Mouse (Mus musculus) kidney, embryonic 16.5 days (tissue): ENCODE measurements around the gene Thrb. TPM values are rescaled to one million over a fixed set of nuclear protein-coding genes. Genes with fewer than 3 reads are reported as not detected.

ENCODE experiments used
- ATAC-seq: fragments of 200-750 bp; cut with Nextera tagmentation; 2 replicates; pipeline ENCODE4 v1.8.0; 2017; ENCODE audit warnings: moderate TSS enrichment; ENCODE audit not compliant: low FRiP score, low TSS enrichment
- H3K27ac ChIP-seq: fragments of 300-500 bp; sonication (generic); 2 replicates; pipeline ENCODE4 v1.5.1; 2014; ENCODE audit warnings: low read length
- H3K27me3 ChIP-seq: fragments of 300-500 bp; sonication (generic); 2 replicates; pipeline ENCODE4 v1.6.1; 2014; ENCODE audit warnings: low read length, control low read depth, mixed read lengths; ENCODE audit not compliant: insufficient read depth
- H3K36me3 ChIP-seq: fragments of 300-500 bp; sonication (generic); 2 replicates; pipeline ENCODE4 v1.6.1; 2014; ENCODE audit warnings: low read length, control low read depth, mixed read lengths; ENCODE audit not compliant: insufficient read depth
- H3K4me1 ChIP-seq: fragments of 300-500 bp; sonication (generic); 2 replicates; pipeline ENCODE4 v1.6.1; 2014; ENCODE audit warnings: low read length, control low read depth, mixed read lengths; ENCODE audit not compliant: insufficient read depth
- H3K4me2 ChIP-seq: fragments of 300-500 bp; sonication (generic); replicated peaks from 2 replicates; pipeline ENCODE4 v1.6.1; 2014; ENCODE audit warnings: low read depth, low read length
- H3K4me3 ChIP-seq: fragments of 300-500 bp; sonication (generic); 2 replicates; pipeline ENCODE4 v1.5.1; 2014; ENCODE audit warnings: mild to moderate bottlenecking, low read length
- H3K9ac ChIP-seq: fragments of 300-500 bp; sonication (generic); replicated peaks from 2 replicates; pipeline ENCODE4 v1.6.1; 2014; ENCODE audit warnings: low read length
- H3K9me3 ChIP-seq: fragments of 300-500 bp; sonication (generic); 2 replicates; pipeline ENCODE4 v1.6.1; 2016; ENCODE audit warnings: low read length, control low read depth
- WGBS: fragments of 180-500 bp; shearing (Covaris S2); extraction: QIAGEN DNeasy Blood & Tissue Kit; methylation state at CpG from one replicate; pipeline ENCODE4 v1.1.7; 2014; 5-methylcytosine and 5-hydroxymethylcytosine counted together
- polyA plus RNA-seq: library from polyadenylated mRNA; unstranded; fragments of >200 nt; fragmentation: Nextera tagmentation; extraction: Ambion mirVana; gene quantifications from 2 replicates; pipeline ENCODE4 v1.2.1, GENCODE M21; 2015

The Thrb gene
- polyA plus RNA-seq, 1 experiment from 2014 or later: 2.1 TPM

DNA sequence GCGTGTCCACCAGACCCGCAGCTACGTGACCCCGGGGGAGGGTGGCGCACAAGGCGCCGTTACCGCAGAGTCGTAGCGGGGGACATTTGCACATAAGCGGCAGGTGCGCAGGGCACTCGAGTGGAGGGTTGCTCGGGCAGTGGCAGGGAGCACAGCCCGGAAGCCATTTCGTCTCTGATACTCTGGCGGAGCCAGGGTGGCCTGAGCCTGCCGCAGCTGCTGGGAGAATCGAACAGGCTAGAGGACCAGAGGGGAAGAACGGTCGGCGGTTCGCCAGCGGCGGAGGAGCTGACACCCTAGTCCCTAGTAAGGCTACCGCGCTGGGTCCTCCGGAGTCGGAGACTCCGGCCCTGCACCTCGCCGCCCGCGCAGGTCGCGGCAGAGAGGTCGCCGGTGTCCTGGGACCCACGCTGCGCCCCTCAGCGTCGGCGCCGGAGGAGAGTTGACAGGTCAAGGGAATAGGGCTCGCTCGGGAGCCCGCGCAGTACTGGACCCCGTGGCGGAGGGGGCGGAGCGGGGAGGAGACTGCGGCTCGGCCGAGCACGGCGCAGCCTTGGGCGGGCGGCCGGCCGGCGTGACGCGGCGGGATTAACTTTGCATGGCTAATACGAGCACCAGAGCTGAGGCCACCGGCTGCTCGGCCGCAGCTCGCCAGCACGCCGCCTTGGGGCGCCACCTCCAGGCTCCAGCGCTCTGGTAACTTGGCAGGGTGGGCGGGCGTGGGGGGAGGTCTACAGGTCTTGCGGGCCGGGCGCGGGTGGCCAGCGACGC, 453 bp downstream of the Thrb start:
- Histone ChIP-seq H3K4me2 (peak overlapping the region; percentile 85), H3K9me3 (no peaks in the 10 kb centered on the region), H3K27me3 (peaks cover 18% of the 10 kb centered on the region), H3K36me3 (no peaks in the 10 kb centered on the region), H3K4me3 (peak overlapping the region; percentile 69), H3K9ac (peak overlapping the region; percentile 59), H3K27ac (no peak overlapping the region), H3K4me1 (peaks cover 8% of the 10 kb centered on the region)
- under 1% methylated on average over 75 of the region's 82 CpGs for WGBS
- ATAC-seq: peak; percentile 98

DNA sequence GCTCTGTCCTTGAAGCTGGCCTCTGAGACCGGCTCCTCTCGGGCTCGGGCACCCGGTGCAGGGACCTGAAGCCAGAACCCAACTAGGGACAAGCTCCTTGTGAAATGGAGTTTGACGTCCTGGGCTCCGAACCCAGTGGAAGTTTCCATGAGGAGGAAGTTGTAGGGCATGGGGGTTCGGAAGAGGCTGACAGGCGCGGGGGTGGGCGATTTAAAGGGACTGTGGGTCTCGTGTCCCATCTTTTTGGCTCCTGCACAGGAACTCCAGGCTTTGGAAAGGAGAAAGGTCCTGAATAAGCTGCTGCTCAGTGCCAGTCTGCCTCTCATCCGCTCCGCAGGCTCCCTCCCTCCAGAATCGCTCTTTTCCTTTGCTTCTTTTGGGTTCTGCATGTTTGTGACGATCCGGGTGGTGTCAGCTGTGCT, 1.1 kb downstream of the Thrb start:
- peak; percentile 20 for ATAC-seq
- Histone ChIP-seq H3K27me3 (peaks cover 18% of the 10 kb centered on the region), H3K9me3 (no peaks in the 10 kb centered on the region), H3K9ac (peak overlapping the region; percentile 59), H3K36me3 (no peaks in the 10 kb centered on the region), H3K4me1 (peaks cover 8% of the 10 kb centered on the region), H3K4me3 (peak overlapping the region; percentile 69), H3K4me2 (peak overlapping the region; percentile 85), H3K27ac (no peak overlapping the region)
- WGBS: 0% methylated on average over 16 of the region's 16 CpGs

DNA sequence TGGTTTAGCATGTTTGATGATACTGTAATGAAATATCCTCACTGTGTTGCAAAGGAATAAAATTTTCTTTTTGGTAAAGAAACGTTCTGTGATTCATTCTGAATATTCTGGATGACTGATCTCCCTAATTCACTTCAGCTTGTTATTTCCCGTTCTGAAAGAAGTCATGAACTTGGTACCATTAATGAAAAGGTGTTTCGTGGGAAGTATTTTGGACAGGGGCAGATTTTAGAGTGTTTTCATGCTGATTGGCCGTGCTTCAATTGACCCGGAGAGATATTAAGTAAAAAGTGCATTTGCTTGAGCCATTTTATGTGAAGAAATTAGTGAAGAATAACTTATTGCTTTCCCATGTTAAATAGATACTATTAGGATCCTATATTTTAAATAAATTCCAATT, 2.0 kb downstream of the Thrb start:
- no peak for ATAC-seq
- H3K36me3 ChIP-seq: no peaks in the 10 kb centered on the region
- no peak overlapping the region for H3K4me3 ChIP-seq
- no peak overlapping the region for H3K4me2 ChIP-seq
- peaks cover 18% of the 10 kb centered on the region for H3K27me3 ChIP-seq
- 34% methylated on average over 5 of the region's 5 CpGs for WGBS
- no peak overlapping the region for H3K9ac ChIP-seq
- H3K27ac ChIP-seq: no peak overlapping the region
- no peaks in the 10 kb centered on the region for H3K9me3 ChIP-seq
- H3K4me1 ChIP-seq: peaks cover 8% of the 10 kb centered on the region

DNA sequence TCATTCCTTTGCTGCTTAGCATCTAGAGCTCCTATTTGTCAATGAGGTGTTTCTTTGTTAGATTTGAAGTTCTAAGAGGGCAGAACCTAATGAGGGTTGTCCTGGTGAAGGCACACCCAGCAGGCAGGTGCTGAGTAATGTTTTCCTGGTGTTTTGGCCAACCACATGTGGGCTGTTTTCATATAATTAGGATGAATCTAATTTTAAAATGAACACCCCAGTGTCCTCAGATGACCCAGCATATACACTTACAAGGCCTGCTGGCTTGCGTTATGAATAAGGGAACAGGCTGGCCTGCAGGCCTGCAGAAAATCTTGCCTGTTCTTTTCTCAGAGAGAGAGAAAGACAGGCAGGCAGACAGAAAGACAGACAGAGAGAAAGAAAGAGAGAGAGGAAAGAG, 14.3 kb downstream of the Thrb start:
- no peak overlapping the region for H3K27ac ChIP-seq
- H3K4me1 ChIP-seq: no peaks in the 10 kb centered on the region
- no peaks in the 10 kb centered on the region for H3K36me3 ChIP-seq
- no peak overlapping the region for H3K9ac ChIP-seq
- H3K9me3 ChIP-seq: no peaks in the 10 kb centered on the region
- H3K4me2 ChIP-seq: no peak overlapping the region
- H3K4me3 ChIP-seq: no peak overlapping the region
- H3K27me3 ChIP-seq: no peaks in the 10 kb centered on the region
- 93% methylated on average over 1 of the region's 1 CpGs for WGBS
- no peak for ATAC-seq

DNA sequence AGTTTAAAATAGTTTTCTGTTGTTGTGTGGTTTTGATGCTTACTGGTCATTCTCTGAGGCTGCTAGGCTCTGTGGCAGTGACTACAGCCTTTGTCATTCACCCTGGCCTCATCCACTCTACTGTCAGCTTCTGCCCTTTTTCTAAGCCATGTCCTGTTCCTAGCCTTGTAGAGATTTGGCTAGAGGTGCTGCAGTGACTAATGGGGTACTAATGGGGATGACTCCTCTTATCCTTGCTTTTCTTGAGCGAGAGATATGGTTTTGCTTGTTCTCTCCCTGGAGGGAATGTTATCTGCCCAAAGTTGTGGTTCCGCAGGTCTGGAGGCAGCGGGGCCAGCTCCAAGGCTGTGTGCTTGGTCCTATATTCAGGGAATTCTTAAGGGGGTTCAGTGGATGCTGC, 15.2 kb downstream of the Thrb start:
- Histone ChIP-seq H3K27ac (no peak overlapping the region), H3K9ac (no peak overlapping the region), H3K9me3 (no peaks in the 10 kb centered on the region), H3K4me2 (no peak overlapping the region), H3K4me1 (no peaks in the 10 kb centered on the region), H3K36me3 (no peaks in the 10 kb centered on the region), H3K27me3 (no peaks in the 10 kb centered on the region), H3K4me3 (no peak overlapping the region)
- ATAC-seq: no peak
- 88% methylated on average over 3 of the region's 3 CpGs for WGBS

DNA sequence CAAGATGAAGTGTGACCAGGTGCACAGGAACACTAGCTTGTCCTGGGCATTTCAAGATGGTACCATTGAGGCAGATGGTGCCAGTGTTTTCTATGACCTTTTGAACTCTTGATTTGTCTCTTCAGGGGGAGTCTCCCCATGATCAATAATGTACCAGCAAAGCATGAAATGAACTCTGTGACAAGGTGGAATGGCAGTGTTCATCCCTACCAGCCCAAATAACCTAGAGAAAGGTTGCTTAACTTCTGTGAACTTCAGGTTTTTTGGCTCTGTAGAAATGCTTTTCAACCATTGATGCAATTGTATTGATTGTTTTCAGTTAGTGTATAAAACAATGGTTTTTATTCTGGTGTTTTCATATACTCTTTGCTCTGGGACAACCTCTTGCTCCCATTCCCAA, 21.4 kb downstream of the Thrb start:
- no peak overlapping the region for H3K9ac ChIP-seq
- no peaks in the 10 kb centered on the region for H3K27me3 ChIP-seq
- H3K4me3 ChIP-seq: no peak overlapping the region
- no peaks in the 10 kb centered on the region for H3K9me3 ChIP-seq
- no peaks in the 10 kb centered on the region for H3K36me3 ChIP-seq
- ATAC-seq: no peak
- no peaks in the 10 kb centered on the region for H3K4me1 ChIP-seq
- H3K4me2 ChIP-seq: no peak overlapping the region
- H3K27ac ChIP-seq: no peak overlapping the region

DNA sequence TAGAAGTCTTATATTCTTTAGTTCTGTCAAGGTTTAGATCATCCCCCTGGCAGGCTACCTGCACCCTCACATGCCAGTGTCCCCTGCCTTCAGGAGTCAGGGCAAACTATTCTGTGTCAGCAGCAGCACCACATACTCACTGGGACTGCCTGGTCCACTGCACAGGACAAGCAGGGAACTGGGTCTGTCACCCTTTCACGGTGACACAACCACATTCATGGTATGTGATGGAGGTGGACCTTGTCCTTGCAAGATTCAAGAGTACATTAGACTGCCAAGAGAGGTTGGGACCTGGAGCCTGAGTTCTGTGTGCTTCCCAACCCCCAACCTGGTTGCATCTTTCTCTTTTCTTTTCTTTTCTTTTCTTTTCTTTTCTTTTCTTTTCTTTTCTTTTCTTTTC, 24.8 kb downstream of the Thrb start:
- Histone ChIP-seq H3K36me3 (no peaks in the 10 kb centered on the region), H3K4me2 (no peak overlapping the region), H3K27me3 (no peaks in the 10 kb centered on the region), H3K9ac (no peak overlapping the region), H3K27ac (no peak overlapping the region), H3K9me3 (no peaks in the 10 kb centered on the region), H3K4me3 (no peak overlapping the region), H3K4me1 (no peaks in the 10 kb centered on the region)
- 86% methylated on average over 1 of the region's 1 CpGs for WGBS
- ATAC-seq: peak; percentile 67; the same call in 1 of the 2 replicates

DNA sequence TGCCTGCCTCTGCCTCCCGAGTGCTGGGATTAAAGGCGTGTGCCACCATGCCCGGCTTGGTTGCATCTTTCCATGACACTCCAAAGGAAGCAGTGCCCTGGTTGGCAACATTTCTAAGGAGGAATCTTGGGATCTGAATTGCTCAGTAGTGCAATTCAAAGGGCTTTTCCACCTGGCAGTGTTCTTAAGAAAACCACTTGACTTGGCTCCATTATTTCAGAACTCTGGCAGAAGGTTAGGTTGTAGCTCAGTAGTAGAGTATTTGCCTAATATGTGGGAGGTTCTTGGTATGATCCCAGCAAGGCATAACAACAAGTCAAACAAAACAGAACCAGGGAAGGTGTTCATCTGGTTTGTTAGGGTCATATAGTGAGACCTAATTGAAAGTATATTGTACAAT, 25.4 kb downstream of the Thrb start:
- 97% methylated on average over 3 of the region's 3 CpGs for WGBS
- Histone ChIP-seq H3K36me3 (no peaks in the 10 kb centered on the region), H3K27ac (no peak overlapping the region), H3K27me3 (no peaks in the 10 kb centered on the region), H3K9ac (no peak overlapping the region), H3K9me3 (no peaks in the 10 kb centered on the region), H3K4me2 (no peak overlapping the region), H3K4me3 (no peak overlapping the region), H3K4me1 (no peaks in the 10 kb centered on the region)
- ATAC-seq: no peak

DNA sequence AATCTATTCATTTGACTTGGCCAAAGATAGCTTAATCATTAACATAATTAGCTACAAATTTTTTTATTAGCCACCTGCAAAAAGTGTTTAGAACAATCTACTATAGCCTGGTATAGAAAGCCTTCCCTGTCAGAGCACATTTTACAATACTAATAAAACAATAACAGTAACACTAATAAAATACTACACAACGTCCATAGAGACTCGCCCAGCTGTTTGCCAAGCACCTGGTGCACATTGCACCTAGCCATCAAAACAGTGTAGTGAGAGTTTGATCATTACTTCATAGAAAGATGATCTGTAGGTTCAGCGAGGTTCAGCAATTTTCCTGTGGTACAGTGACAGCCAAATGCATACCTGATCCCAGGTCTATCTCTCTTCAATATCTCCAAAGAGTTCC, 26.9 kb downstream of the Thrb start:
- H3K9me3 ChIP-seq: no peaks in the 10 kb centered on the region
- no peak overlapping the region for H3K4me2 ChIP-seq
- 72% methylated on average over 3 of the region's 3 CpGs for WGBS
- H3K27ac ChIP-seq: no peak overlapping the region
- no peak overlapping the region for H3K4me3 ChIP-seq
- H3K4me1 ChIP-seq: no peaks in the 10 kb centered on the region
- no peaks in the 10 kb centered on the region for H3K27me3 ChIP-seq
- no peaks in the 10 kb centered on the region for H3K36me3 ChIP-seq
- ATAC-seq: no peak
- no peak overlapping the region for H3K9ac ChIP-seq

DNA sequence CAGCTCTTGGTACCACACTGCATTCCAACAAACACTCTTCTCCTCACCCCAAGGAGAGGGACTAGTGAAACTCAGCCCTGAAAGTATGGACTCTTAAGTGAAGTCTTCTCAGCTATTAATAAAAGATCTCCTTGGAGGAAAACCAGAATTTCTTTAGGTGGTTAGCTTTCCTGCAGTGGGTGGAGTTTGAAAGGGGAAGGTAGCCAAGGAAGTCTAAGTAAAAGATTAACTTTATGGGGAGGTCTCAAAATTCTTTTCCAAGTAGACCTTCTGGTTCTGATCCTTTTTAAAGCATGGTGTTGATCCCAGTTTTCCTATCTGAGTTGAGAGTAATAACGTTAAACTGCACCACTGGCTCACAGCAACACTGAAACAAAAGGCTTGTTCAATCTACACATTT, 31.2 kb downstream of the Thrb start:
- no peak for ATAC-seq
- Histone ChIP-seq H3K36me3 (no peaks in the 10 kb centered on the region), H3K27ac (no peak overlapping the region), H3K4me2 (no peak overlapping the region), H3K9me3 (no peaks in the 10 kb centered on the region), H3K4me3 (no peak overlapping the region), H3K9ac (no peak overlapping the region), H3K4me1 (no peaks in the 10 kb centered on the region), H3K27me3 (no peaks in the 10 kb centered on the region)
- WGBS: 59% methylated on average over 1 of the region's 1 CpGs
